Mouse (Mus musculus) hematopoietic stem cell, adult 5-6 weeks (primary cell): ENCODE data around the gene Cox4i1. TPM values are rescaled to one million over a fixed set of nuclear protein-coding genes. Genes with fewer than 3 reads are reported as not detected.
A peak's percentile ranks its signal among the peaks of the same experiment; 100 is the strongest.

Experiments used
- ATAC-seq, 2 experiments: fragments of 125-278 bp in 1 of 2; replicated peaks in 1 of 2; 2 replicates each; pipeline ENCODE4 v1.8.0; 2016 to 2017; ENCODE audit warnings: inconsistent platforms in 2 of 2, mild to moderate bottlenecking in 2 of 2, moderate number of reproducible peaks in 2 of 2, low read depth in 1 of 2, moderate TSS enrichment in 1 of 2; ENCODE audit not compliant: low FRiP score in 2 of 2, poor library complexity in 2 of 2, severe bottlenecking in 2 of 2, insufficient read depth in 1 of 2, low TSS enrichment in 1 of 2
- total RNA-seq: library from RNA; stranded (forward); fragments of 172-1452, 232-1000 nt; gene quantifications from 2 replicates; pipeline ENCODE4 v1.2.3, GENCODE M21; 2017

Cox4i1 gene
- total RNA-seq, 1 experiment from 2014 or later: 291 TPM

DNA sequence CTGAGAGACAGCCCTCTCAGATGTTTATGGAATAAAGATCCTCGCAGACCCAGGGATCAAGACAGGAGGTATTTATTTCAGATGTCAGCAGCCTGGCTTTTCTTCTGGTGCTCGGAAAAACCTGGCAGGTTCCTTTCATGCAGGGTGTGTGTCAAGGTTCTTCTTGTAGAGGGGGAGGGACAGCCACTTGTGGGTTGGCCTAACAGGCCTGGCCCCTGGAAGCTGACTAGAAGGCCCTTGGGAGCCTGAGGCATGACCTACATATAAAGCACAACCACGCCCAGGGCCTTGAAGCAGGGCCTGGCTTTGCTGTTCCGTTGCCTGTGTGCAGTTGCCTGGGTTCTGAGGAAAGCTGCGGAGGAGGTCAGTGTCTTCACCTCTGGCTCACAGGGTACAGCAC lies 17.1 kb downstream of the Cox4i1 start:
- no peak for ATAC-seq

DNA sequence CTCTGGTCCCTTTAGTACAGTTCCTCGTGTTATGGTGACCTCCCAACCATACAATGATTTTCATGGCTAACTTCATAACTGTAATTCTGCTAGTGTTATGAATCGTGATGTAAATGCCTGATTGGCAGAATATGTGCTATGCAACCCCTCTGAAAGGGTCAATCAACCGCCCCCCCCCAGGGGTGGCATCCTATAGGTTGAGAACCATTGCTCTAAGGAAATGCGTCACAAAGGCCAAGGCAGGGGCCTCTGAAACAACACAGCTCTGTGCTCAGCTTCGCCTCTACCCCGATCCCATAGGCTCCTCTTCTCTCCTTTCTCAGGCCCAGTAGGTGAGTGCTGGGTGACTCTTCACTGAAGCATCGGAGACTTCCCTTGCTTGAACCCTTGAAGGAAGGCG lies 17.6 kb downstream of the Cox4i1 start:
- no peak for ATAC-seq

DNA sequence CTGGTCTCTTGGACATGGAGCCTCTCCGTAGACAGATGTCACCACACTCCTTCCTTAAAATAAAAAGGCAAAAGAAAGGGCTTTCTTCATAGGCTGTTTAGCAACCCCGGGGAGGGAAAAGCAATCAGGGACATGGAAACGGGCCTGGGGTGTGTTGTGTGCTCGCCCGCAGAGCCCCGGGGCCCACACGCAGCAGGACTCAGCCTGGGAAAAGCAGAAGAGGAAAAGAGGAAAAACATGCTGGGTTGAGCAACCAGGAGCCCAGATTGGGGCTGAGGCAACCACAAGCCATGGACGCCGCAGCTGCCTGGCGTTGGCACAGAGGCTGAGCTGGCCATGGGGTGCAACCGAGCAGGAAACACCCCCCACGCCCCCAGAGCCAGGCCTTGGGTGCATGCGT lies 18.0 kb downstream of the Cox4i1 start:
- ATAC-seq: peak; percentile 77 to 81

DNA sequence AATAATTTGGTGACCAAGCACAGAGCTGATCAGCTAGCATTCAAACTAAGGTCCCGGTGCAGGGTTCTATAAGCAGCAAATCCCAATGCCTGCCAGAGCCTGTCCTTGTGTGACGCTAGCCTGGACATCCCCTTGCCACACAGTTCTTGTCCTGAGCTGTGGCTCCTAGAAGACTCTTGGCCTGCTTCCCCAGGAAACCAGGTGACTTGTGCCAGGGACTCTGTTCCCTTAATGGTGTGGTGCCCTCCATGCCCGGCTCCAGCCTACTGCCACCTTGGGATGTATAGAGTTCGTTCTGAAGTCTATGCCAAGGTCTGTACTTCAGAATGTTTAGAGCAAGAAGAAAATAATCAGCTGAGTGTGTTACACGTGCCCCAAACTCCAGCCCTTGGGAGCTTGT lies 18.6 kb downstream of the Cox4i1 start:
- no peak for ATAC-seq

DNA sequence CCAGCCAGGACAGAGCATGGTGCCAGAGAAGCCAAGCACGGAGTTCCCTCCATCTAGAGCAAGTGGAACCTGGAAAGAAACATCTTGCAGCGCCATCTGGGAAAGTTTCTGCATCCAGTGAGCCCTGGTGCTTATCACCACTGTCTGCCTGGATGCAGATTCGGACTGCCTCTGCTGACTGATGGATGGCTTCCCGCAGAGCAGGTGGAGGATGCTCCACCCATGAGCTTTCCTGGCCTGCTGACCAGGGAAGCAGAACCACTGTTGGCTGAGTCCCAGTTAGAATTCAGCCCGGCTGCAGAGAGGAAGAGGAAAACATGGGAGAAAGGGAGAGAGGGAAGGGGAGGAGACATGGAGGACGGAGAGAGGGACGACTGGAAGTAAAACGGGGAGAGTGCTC lies 19.8 kb downstream of the Cox4i1 start:
- no peak for ATAC-seq

DNA sequence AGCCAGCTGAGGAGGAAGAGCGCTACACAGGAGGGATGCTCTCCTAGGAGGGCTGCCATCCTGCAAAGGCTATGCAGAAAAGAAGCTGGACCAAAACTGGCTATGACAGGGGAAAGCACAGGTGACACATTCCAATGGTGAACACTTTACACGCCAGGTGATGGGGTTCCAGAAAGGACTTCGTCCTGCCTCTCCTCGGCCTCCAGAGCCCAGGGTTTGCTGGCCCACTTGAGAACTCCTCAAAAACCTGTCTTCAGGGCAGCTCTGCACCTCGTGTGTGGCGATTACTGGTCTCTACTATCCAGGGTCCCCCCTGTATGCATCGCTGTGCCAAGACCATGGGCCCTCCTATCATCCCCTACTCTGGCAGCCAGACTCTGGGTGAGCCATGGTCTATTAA lies 20.5 kb downstream of the Cox4i1 start:
- ATAC-seq: no peak

DNA sequence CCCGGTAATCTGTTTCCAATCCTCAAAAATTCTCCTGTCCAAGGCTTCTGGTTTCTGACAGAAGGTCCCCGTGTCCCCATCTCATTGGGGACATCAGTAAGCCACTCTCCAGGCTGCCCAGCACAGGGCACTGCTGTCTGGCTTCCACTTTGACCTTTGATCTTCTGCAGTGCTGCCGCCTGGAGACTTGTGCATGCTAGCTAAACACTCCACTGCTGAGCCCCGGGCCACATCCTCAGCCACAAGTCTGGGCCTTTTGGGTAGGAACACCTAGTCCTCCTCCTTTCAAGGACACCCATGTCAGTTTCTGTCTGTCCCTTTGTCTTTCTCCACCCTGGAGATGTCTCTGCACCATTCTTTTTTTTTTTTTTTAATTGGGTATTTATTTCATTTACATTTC lies 24.9 kb downstream of the Cox4i1 start:
- no peak for ATAC-seq

DNA sequence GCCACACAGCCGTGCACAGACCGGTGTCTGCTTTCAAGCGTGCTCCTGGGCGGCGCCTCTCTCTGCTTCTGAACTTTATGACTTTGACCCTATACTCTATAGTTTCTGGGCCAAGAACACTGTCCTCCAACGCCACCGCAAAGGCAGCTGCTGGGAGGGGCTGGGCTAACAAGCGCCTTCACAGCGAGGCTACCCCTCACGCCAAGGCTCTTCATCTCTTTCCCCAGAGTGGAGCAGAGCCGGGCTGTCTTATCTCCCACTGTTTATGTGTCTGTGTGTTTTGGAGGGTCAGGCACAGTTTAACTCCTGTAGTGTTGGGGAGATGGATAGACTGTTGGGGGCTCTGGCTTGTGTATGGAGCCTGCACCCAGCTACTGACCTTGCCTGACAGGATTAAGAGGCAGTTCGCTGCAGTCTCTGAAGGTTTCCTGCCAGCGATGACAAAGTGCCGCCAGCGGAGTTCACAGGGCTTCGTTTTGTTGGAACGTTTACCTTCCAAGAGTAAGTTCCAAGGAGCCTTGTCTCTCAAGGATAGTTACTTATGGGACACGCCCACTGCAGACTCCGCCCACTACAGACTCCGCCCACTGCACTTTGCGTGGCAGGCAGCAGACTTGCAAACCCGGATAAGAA lies 26.0 kb downstream of the Cox4i1 start:
- ATAC-seq: 0 out of 4 replicates have a peak, but pooled peaks of 1 of the 2 experiments have one; percentile 35

DNA sequence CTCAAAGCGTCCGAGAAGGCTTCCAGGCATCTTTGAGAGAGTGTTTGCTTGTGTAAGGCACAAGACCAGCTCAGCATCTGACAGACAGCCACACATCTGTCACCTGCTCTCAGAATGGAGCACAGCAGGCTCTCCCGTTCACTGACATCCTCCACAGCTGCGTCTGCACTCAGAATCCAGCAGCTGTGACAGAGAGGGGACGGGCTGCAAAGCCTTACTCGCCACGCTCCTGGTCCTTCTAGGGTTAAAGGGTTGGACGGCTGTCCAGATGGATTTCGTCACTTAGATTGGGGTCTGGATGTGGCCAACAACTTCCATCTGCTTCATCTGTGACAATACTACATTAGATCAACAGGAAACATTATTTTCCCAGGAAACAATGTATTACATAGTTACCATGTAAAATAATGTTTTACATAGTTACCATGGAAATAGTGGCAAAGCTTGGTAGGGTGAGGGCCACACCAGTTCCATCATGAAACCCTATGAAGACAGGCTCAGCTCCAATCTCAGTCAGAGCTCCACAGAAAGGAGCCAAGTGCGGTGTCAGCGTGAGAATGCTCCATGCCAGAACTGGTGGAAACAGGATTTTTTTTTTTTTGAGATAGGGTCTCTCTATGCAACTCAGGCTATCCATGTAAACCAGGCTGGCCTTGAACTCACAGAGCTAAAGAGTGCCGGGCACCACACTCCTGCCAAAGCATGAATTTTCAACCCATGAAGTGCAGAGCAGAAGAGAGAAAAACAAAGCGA lies 28.6 kb downstream of the Cox4i1 start:
- no peak for ATAC-seq

DNA sequence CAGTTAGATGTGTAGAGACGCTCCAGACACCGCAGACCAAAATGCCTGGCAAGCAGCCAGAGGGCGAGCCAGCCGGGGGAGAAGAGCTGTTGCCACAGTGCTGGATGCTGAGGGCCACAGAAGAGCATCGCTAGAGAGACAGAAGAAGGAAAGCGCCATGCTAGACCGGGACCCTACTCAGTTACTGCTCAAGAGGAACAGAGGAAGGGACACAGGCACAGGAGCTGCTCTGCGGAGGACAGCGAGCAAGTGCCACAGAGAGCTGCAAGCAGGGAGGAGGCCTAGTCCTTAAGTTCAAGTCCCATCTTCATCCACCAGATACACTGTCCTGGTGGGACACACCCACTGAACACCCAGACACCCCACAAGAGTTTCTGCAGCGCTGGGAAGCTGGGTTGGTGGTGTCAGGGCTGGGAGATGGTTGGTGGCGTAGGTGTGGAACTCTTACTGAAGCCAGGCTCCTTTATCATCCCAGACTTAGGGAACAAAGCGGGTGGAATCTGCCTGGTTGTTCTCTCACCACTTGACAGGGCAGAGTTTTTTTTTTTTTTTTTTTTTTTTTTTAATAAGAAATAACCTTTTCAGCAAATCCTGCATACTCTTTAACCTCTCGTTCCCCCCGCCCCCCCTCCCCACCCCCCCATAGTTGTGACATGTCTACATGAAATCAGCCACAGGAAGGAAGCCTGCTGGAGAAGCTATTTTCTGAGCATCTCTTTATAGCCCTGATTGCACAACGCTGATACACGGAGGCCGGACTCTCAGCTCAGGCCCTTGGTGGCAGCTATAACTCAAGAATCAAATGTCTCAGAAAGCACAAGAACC lies 29.3 kb downstream of the Cox4i1 start:
- ATAC-seq: peak; percentile 15 to 49; a peak in 3 of 4 replicates

DNA sequence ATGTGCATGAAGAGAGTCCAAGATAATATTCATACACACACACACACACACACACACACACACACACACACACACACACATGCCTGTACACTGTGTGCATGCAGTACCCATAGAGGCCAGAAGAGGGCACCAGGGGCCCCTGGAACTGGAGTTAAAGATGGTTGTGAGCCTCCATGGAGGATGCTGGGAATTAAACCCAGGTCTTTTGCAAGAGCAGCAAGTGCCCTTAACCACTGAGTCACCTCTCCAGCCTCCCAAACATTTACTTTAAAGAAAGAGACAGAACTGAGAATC lies 29.9 kb downstream of the Cox4i1 start:
- no peak for ATAC-seq

DNA sequence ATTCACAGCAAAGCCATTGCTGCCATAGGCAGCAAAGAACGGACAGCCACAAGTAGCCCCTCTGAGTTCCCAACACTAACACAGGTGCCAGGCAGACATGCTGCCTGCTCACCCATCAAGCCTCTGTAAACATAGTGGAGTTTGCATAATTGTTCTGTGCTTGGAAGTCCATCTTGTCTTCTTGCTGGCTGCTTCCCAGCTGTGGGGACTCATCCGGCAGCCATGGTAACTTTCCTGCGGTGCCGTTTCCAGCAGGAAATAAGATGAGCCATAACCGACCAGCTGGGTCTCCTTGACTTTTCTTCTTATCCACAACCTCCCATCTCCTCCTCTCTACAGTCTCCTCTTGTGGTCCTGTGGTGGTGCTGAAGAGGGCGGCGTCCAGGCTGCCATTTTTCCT lies 30.4 kb downstream of the Cox4i1 start:
- no peak for ATAC-seq

DNA sequence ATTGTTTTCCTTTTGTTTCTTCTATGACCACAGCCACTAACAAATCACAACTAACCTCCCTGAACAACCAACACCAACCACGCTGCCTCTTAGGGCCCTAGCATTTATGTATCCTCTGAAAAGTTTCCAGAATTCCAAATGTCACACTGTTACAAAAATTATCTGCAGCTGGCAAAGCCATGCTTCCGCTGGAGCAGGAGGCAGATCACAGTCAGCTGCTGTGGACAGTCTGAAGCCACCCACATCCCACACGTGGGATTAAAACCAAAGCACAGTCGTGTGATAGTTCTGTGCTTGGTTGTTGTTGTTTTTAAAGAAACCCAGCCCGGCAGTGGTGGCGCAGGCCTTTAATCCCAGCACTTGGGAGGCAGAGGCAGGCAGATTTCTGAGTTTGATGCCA lies 31.1 kb downstream of the Cox4i1 start:
- no peak for ATAC-seq

DNA sequence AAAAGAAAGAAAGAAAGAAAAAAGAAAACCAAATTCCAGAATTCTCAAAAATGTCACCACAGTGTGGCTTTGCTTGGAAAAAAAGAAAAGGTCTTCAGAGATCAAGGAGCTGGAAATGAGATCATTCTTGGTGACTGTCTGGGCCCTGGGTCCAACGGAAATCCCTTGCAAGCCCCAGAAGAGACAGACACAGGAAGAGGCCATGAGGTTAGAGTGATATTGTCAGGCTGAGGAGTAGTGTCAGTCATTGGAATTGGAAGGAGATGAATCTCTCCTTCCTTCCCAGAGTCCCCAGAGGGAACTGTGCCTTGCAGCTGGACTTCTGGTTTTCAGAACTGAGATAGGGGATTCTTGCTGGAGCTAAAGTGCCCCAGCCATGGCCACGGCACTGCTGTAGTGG lies 31.5 kb downstream of the Cox4i1 start:
- ATAC-seq: no peak

DNA sequence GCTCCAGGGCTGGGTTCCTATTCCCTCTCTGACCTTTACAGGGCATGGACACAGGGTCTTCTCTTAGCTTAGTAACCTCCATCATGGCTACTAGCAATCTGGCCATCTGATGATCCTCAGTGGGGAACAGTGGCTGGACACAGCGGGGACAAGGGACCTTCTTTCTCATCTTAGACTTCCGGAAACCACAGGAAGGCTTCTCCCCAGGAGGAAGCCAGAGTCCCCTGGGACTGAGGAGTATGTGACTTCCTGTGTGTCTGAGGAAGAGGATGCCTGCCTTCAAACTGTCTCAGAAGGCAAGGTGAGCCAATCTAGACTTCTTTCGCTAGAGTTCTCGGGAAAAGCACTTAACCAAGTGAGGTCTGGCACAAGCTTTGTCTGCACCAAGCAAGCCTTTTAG lies 32.0 kb downstream of the Cox4i1 start:
- no peak for ATAC-seq

DNA sequence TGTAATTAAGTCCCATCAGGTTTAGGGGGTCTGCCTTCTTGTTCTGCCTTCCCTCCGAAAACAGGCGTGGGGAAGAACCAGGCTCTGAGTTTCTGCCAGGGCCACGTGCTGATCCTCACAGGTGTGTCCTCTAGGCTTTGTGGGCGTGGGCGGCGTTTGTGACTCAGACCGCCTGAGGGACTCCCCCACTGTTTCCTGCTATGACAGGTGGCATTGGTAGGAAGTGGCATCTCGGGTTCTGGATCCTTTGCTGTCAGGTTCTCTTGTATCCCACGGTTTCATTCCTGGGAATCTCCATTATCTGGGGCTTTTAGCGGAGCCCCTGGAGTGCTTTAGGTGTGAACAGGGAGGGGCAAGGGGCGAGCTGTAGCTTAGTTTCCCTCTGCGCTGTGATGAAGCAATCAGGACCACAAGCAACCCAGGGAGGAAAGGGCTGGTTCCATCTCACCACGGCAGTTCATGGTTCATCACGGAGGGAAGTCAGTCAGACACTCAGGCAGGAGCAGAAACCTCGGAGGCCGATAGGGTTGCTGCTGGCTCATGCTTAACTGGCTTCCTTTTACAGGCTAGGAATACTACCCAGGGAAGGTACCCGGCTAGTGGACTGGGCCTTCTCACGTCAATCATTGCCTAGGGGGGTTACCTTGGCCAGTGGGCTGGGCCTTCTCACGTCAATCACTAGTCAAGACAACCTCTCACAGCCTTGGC lies 33.9 kb downstream of the Cox4i1 start:
- ATAC-seq: peak; percentile 79 to 83

DNA sequence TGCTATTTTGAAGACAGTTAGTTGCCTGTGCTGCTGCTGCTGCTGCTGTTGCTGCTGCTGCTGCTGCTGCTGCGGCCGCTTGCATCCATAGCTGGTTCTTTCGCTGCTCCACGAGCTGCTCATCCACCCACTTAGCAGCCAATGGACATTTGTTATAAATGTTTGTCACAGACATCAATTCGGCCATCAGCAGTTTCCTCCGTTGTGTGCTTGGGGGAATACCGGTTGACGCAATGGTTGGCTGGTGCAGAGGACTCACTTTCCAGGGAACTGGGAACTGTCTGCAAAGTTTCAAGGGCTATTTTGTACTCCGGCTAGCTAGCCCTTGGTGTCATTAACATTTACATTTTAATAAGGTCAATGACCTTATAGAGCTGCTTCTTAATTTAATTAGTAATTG lies 36.2 kb downstream of the Cox4i1 start:
- no peak for ATAC-seq

DNA sequence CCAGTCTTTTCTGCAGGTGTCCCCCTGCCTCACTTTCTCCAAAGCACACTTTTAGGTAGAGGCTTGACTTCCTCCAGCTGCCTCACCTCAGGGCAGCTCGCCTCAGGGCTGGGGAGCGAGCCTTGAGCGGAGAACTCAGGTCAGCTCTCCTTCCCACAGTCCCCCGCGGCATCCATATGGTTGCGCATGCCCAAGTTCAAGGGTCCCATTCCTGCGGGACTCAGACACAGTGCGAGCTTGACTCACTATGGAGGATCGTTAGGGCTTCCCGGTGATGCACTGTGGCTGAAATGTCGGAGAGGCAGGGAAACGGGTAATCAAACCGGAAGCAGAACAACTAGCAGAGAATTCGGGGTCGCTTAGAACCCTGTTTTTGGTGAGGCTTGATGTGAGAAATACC lies 37.1 kb downstream of the Cox4i1 start:
- no peak for ATAC-seq
